Mouse (Mus musculus) liver, postnatal 0 days (tissue): ENCODE measurements around the gene Kpna3.
"Not testable (repeated sequence)": the region's sequence is repeated elsewhere in the genome, so short reads cannot be mapped to it uniquely, and the experiment has no call there.

Experiments used
- CTCF ChIP-seq: sonication (generic); IDR thresholded peaks from 2 replicates; pipeline ENCODE4 v1.5.1; 2016; ENCODE audit warnings: antibody characterized with exemption, low read depth
- EP300 ChIP-seq: IDR thresholded peaks from 2 replicates; pipeline ENCODE4 v1.6.1; 2016; ENCODE audit warnings: antibody characterized with exemption, low read depth, mild to moderate bottlenecking

GRCm38 (mm10) chr14:61427095-61427494 lies 12.6 kb downstream of the Kpna3 start:
- not testable (repeated sequence) for TF ChIP-seq CTCF, EP300
